Mouse (Mus musculus): ENCODE data around the gene D430019H16Rik.

The D430019H16Rik gene

DNA sequence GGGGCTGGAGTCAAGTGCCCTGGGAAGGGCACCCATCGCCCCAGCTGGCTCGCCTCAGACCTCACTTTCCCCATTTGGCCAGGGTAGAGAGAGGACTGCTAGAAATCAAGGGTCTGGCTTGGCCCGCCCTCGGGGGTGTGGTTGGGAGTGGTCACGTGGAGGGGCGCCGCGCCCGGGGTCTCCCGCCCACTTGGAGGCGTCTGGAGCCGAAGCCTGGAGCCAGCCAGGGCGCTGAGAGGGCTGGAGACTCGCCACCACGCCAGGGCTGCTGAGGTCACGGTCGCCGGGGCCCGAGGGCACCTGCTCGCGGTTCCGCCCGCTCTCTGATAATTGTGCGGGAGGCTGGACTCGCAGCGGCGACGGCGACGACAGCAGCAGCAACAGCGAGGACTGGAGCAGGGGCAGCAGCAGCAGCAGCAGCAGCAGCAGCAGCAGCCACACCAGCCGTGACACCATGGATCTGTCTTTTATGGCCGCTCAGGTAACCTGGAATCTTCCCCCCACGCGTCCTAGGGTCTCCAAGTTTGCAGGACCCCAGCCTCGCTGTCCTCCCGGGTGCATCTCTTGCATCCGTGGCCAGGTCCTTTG is at the start of gene D430019H16Rik:
TSS of gene D430019H16Rik (plus strand) at position 187 of the 588 bp plus-strand sequence.
- DNase-seq (ENCODE audit: low spot score): peak; percentile 91

DNA sequence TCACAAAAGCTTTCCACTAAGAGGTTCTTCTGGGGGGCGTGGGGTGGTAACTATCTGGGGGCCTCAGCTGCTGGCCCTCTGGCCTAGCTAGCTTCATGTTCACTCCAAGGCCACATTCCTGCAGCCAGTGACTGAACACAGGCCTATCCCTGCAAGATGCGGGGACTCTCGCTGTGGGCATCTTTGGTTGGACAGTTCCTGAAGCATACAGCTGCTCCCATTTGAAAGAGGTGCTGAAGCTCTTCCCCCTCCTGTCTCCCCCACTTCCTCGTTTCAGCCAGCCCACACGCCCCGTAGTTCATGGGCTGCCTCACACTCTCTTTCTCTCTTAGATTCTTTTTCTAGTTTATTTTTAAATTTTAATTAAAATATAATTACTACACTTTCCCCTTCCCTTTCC is 47.6 kb upstream of the D430019H16Rik start:
- no peak for DNase-seq (ENCODE audit: low spot score)

DNA sequence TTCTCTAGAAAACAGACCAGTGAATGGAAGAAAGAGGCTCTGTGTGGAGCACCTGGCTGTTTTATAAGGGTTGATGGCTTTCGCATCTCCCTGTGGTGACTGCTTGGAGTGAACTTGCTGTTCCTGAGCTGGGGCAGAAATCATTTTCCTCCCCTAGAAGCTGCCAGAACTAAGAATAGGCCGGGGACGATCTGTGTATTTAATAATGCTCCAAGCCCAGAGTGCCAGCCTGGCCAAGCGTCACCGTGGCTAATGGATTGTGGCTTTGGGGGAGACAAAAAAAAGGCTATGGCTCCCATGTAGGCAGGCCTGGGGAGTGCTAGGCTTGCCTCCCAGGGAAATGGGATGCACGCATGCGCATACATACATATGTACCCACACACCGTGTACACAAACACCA is 39.7 kb upstream of the D430019H16Rik start:
- DNase-seq (ENCODE audit: low spot score): no peak

DNA sequence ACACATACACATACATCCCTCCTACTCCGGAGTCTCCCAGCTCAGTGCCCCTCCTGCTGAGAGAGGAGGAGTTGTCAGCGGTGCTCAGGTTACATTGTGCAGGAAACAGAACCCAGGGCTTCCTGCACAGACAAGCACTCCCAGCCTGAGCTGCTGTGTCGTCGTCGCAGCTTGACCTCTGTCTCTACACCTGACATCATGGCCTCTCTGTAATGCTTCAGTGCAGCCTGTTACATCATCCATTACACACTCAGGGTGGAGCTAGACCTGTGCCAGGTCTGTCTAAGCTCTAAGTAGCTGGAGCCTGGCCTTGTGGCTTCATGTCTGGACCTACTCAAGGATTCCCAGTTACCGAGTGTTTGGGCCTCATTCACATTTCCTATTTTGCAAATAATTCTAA is 33.2 kb upstream of the D430019H16Rik start:
- no peak for DNase-seq (ENCODE audit: low spot score)

DNA sequence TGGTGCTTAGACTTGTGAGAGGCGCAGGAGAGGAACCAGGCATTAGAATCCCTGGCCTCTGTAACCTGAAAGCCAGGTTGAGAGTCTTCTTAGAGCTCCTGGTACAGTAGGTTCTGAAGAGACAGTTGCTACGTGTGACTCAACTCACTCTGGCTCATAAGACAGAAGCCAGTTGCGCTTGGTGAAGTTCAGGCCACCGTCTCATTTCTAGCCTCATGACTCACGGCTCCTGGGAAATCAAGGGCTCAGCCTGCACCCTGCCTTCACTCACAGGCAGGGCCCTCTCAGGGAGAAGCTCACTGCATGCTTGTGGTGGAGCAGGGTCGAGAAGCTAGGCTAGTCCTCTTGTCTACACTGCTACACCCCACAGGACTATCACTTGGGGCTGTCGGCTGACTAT is 27.1 kb upstream of the D430019H16Rik start:
- DNase-seq (ENCODE audit: low spot score): no peak

DNA sequence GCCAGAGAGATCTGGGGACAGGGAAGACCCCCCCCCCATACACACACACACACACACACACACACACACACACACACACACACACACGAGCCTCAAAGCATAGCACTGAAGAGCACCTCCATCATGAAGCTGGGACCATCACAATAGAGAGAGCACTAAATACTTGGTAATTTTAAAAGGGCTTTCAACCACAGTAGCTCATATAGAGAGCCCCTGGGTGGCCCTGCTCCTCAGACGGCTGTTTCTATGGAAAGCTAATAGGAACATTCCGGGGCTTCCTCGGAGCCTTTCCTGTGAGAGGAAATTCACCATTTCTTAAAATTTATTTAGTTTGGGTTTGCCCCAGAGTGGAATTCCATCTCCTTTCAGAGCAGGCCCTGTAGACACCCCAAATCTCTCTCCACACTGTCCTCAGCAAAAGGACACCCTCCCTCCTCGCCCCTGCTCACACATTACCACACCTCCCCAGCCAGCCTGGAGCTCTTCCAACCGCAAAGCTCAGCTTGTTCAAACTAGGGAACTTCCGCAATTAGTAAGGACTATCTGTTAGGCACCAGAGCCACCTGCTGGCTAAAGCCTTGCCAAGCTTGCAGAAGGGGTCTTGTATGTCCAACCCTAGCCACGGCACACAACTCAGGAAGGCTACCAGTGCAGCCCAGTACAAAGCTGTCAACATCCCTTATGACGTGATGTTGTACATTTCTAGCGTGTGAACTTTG is 26.5 kb upstream of the D430019H16Rik start:
- DNase-seq (ENCODE audit: low spot score): peak; percentile 84

DNA sequence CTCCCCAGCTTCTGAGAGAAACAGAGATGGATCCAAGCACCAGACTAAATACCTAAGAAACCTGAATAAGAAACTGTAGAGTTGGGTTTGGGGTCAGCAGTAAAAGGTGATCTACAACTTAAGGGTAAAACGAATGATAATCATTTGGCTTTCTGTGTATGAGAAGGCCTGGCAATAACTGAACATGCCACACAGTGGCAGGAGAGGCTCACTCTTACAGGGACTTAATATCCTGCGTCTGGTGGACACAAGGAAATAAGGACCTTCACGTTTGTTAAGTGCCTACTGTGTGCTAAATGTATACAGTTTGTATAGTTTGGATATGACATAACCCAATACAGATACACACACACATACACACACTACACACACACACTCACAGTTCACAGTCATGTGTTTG is 21.8 kb upstream of the D430019H16Rik start:
- no peak for DNase-seq (ENCODE audit: low spot score)

DNA sequence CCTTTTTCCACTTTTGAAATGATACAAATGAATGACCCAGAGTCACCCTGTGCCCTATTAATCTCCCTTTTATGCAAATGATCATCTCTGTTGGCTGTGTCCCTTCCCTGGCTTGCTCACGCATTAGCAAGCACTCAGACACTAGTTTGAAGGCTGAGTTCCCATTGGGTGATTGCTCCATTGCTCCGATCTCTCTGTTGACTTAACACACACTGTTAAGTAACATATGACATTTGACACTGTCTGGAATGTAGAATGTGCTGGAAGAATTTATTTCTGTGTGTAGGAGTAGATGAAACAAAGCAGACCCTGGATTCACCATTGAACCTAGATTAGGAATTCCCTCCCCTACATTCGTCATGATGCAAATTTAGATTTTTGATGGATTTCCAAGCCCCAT is 20.8 kb upstream of the D430019H16Rik start:
- DNase-seq (ENCODE audit: low spot score): no peak

DNA sequence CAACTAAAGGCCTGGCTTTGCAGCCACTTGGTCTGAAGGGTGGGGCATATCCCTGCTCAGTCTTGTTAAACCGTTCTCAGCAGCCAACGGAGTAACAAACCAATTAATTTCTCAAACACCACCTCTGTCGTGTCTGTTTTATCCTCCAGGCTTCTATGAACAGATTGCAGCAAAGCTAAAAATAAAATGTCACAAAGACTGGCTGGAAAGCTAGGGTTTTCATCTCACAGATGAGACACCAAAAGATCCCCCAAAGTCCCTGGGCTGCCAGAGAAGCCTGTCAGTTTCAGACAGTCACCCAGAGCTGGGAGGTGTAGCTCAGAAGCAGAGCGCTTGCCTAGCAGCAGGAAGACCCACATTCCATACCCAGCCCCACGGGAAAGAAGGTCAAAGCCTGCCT is 15.4 kb upstream of the D430019H16Rik start:
- DNase-seq (ENCODE audit: low spot score): no peak

DNA sequence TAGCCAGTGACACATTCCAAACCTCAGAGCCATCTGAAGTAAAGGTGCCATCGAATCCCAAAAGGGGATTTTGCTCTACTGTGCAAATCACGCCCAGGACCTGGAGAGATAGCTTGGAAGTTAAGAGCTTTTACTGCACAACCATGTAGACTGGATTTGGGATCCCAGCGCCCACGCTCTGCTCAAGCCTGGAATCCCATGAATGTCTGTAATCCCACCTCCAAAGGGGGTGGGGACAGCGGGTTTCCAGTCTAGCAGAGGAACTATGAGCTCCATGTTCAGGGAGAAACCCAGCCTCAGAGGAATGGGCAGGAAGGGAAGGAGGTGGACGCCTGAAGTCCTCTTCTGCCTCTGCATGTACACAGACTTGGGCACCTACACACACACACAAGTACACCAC is 13.7 kb upstream of the D430019H16Rik start:
- DNase-seq (ENCODE audit: low spot score): no peak

DNA sequence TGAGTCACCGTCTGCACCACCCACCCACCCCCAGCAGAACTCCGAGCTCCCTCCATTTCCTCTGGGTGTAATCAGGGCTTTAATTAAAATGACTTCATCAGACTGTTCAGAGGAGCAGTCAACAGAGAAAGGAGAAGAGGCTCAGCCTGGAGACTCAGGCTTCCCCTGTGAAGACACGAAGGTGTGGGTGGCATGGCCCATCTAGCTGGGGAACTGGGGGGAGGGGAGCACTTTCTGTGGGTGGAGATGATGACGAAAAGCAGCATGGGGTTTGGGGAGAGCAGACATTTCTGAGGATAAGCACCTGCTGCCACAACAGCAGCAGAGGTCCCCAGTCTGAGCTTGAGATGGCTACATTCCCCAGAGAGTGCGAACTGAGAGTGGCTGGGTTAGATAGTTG is 10.1 kb upstream of the D430019H16Rik start:
- no peak for DNase-seq (ENCODE audit: low spot score)

DNA sequence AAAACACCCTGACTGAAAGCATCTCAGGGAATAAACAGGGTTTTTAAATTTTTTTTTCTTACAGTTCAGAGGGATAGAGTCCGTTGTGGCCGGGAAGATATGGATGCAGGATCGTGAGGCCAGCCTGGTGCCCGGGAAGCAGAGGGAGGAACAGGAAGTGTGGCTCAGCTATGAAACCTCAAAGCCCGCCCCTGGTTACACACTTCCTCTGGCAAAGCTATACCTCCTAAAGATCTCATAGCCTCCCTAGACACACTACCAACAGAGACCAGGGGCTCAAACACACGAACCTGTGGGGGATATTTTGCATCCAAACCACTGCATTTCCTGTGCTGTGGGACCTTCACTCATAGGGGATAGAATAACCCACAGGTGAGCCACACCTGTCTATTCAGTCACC is 7.9 kb upstream of the D430019H16Rik start:
- DNase-seq (ENCODE audit: low spot score): no peak

DNA sequence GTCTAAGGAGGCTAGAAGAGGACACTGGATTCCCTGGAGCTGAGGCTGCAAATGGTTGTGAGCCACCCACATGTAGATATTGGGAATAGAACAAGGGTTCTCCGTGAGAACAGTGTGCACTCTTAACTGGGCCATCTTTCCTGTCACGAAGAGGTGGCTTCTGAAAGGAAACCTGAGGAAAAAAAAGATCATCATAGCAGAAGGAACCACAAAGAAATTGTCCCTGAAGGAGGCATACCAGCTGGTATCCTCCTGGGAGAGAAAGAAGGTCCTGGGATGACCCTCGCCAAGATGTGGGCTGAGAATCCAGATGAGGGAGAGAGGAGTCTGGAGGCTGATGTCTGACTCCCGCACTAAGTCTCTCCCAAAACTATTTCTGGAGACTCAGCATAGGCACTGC is 4.4 kb upstream of the D430019H16Rik start:
- DNase-seq (ENCODE audit: low spot score): no peak

DNA sequence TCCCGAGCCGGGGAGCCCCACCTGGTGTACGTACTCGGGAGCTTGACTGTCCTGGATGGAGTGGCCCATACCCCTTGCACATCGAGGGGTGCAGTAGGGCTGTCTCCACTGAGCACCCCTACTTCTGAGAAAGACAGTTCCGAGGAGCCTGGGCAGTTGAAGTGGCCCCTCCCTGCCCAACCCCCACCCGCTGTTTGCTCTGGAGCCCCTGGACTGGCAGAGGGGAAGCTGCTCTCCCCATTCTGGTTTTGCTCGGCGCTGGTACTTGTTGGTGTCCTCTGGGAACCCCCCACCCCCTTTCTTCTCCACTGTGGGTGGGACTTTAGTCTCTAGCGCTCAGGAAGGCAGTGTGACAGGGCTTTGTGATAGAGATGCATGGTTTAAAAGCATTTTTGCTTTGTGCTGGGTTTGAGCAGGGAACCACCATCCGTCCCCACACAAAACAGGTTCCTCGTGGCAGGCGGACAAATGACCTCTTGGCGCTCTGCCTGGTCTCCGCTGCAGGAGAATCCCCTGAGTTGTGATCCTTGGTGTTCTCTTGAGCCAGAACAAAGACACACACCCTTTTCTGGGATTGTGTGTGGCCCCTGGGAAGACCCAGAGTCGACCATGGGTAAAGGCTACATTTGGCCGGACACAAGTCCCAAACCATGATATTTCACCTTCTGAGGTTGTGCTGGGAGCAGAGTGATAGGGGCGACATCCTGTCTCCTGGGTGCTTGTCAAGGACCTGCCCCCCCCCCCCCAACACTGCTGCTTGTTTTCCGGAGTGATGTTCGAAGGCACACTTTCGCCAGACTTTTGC is 804 bp downstream of the D430019H16Rik start:
- DNase-seq (ENCODE audit: low spot score): no peak

DNA sequence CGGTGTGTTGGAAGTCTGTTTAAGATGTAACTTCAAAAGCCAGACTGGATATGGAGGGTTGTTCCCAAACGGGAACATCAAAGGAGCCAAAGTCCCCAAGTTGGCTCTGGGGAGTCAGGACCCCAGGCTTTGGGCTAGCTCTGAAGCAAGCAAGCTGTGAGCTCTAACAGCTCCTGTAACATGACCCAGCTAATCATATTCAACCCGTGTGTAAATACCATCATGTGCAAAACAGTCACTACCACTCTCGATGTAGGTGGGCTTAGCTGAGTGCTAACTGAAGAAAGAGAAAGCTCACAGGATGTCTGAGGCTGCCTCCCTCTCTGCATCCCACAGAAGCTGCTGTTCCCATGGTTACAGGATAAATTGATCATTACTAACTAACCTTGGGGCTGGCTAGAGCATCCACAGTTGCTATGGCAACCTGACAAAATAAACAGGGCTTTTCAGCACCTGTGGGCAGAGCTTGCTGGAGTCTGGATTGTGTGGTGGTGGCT is 1.5 kb downstream of the D430019H16Rik start:
- no peak for DNase-seq (ENCODE audit: low spot score)

DNA sequence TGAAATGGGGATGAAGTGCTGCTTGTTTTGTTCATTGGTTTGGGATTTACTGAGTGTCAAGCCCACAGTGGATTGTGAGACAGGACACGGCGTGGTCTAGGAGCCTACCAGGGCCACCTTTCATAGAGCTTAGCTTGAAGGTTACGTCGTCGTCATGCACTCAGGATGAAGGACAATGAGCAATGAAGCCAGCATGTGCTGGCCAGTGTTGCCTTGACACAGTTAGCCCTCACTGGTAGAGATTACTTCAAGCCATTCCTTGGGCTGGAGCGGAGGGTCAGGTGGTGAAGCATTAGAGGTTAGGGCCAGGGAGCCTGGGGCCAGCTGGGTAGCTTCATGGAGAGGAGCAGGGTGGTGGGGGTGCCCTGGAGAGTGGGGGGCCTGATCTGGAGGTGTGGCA is 5.1 kb downstream of the D430019H16Rik start:
- peak; percentile 39 for DNase-seq (ENCODE audit: low spot score)

DNA sequence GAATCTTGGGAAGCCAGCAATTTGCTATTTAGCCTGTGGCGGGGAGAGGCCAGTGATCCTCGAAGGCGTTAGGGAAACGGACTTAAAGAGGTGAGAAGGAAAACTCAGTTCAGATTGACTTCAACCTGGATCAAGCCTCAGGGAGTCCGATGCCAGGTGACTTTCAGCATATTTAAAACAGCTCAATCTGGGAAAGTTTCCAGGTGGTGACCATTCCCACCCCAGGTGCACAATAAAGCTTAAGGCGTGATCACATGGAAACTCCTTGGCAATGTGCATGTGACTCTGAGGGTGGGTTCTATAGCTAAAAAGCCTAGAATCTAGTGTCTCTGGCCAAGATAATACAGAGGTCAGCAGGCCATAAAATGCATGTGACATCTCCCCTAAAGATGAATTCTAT is 7.4 kb downstream of the D430019H16Rik start:
- no peak for DNase-seq (ENCODE audit: low spot score)

DNA sequence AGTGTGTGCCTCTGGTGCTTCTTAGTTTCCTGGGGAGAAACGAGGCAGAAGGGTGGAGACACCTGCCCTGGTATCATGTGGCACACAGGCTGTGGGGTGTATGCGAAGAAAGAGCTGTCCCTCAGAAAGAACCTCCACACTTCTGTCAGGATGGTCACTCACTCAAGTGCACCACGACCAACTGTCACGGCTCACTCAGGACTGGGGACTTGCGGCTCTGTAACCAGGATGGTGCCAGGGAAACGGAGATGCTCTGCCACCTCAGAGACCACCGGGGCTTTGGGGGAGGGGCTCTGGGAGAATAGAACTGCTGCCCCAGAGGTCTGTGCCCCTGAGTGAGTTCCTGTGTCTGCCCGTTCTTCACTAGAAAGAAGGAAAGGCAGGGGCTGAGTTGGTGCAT is 15.4 kb downstream of the D430019H16Rik start:
- no peak for DNase-seq (ENCODE audit: low spot score)

DNA sequence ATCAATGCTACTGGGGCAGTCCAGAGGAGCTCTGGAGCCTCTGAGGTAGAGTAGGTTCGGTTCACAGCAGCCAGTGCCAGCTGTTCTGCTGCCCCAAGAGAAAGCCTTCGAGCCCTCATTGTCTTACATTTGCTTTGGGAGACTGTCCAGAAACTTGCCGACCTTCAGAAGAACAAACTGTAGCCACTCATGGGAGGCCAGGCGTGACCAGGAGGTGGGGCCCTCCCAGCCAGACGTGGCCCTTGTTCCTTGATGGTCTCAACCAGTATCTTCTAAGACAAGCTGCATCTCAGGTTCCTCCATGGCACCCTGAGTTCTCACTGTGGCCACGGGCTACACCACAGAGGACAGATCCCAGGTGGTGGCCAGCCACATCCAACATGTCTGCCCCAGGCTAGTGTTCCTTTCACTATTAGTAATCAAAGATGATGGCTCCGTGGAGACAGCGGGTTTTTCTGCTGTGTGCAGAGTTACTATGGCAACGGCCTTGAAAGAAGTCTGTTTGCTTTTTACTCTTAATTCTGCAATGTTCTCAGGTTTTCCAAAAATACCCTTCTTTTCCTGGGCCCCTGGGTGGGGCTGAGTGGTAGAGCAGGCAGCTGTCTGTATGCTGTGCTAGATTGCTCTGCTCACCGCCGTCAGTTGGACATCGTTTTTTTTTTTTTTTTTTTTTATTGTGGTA is 21.7 kb downstream of the D430019H16Rik start:
- DNase-seq (ENCODE audit: low spot score): peak; percentile 68

DNA sequence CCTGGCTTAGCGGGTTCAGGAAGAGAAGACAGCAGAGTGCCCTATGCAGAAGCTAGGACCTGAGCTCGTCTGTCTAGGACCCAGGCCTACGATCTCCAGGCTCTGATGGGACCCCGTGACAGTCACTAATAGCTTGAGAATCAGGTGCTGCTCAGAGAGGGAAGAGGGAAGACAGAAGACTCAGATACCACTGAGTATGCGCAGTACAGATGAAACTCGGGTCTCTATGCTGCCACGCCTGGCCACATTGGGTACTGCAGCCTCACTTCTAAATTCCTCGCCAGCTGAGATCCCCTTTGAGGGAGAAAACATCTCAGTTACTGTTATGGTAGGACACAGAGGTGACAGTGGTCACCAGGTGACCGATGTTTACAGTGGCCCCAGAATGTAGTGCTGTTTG is 22.8 kb downstream of the D430019H16Rik start:
- peak; percentile 88 for DNase-seq (ENCODE audit: low spot score)

DNA sequence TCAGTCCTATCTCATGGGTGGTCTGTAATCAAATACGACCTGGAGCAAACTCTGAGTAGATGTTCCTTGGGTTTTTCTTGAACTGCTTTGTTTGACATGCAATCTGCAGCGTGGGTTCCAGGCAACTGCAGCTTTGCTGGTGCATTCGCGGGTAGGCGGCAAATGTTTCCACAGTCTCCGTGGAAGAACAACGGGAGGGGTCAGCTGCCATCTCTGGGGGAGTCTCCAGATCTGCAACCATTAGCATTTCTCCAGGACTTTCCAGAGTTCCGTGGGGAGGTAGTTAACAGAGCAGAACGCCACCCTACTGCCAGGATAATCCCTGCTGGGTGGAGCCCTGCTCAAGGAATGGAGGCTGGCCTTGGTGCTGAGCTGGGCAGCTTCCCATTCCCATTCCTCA is 23.3 kb downstream of the D430019H16Rik start:
- no peak for DNase-seq (ENCODE audit: low spot score)

DNA sequence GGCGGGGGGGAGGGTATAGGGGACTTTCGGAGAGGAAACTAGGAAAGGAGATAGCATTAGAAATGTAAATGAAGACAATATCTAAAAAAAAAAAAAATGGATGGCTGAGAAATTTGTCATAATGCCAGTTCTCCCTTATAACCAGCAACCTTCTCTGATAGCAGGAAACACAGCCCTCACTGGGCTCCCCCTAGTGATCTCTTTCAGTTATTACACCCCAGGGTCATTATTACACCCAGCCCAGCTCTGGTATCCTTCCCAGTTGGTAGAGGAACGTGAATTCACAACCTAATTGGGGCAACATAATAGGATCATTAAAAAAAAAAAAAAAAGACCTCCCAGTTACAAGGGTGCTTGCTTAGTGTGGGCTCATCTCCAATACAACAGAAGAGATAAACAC is 29.8 kb downstream of the D430019H16Rik start:
- DNase-seq (ENCODE audit: low spot score): no peak
